Mouse (Mus musculus): Measurements from ENCODE around the gene Ndufaf8.

The Ndufaf8 gene

GRCm38 (mm10) chr11:120086702-120087152 is 12.0 kb upstream of the Ndufaf8 start, which contains the start of gene Cep131:
Gene Cep131, minus strand, starts transcription at chr11:120086827.
- DNase-seq: peak; percentile 99

GRCm38 (mm10) chr11:120090661-120091060 is 8.1 kb upstream of the Ndufaf8 start:
- DNase-seq: no peak

GRCm38 (mm10) chr11:120092817-120093591 is 5.7 kb upstream of the Ndufaf8 start:
- no peak for DNase-seq

GRCm38 (mm10) chr11:120101036-120101435 is 2.3 kb downstream of the Ndufaf8 start:
- DNase-seq: peak; percentile 81

- no peak for DNase-seq
Observed at GRCm38 (mm10) chr11:120103431-120103997, 4.8 kb downstream of the Ndufaf8 start.

DNA sequence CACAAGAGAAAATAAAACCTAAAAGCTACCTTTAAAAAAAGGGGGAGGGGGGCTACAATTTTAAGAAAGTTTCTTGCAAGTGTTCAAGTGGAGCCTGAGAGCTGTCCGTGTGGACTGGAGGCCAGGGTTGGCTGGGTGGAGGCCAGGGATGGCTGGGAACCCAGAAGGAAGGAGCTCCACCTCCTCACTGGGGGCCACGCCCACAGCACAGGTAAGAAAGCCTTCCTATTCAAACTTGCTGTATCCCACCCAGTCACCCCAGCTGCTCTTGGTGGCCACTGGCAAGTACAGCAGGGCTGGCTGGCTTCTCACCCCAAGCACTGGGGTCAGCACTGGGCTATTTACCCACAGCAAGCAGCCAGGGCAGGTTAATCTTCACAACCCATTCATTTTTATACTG is 8.3 kb downstream of the Ndufaf8 start:
- no peak for DNase-seq

- DNase-seq: no peak
Observed at GRCm38 (mm10) chr11:120107796-120108195, 9.1 kb downstream of the Ndufaf8 start.

GRCm38 (mm10) chr11:120109558-120110210 is 11.0 kb downstream of the Ndufaf8 start:
- no peak for DNase-seq

GRCm38 (mm10) chr11:120110554-120110953 is 11.8 kb downstream of the Ndufaf8 start:
- DNase-seq: no peak

DNA sequence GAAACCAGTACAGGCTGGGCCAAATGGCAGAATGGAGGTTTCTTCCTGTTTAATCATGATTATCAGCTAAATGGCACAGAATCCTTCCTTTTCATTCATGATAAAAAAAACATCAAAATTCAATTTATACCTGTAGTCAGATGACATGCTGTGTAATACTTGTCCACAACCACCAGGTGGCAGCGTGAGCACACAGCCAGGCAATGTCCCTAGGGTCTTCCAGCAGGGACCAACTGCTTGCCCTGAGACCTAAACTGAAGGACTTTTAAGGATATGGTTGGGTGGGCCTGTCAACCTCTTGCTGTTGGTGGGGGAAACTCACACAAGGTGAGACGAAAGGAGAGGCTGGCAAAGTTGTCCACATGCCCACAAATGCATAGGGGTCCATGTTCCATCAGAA is 12.3 kb downstream of the Ndufaf8 start:
- DNase-seq: no peak

GRCm38 (mm10) chr11:120112136-120112535 is 13.4 kb downstream of the Ndufaf8 start:
- DNase-seq: no peak

DNA sequence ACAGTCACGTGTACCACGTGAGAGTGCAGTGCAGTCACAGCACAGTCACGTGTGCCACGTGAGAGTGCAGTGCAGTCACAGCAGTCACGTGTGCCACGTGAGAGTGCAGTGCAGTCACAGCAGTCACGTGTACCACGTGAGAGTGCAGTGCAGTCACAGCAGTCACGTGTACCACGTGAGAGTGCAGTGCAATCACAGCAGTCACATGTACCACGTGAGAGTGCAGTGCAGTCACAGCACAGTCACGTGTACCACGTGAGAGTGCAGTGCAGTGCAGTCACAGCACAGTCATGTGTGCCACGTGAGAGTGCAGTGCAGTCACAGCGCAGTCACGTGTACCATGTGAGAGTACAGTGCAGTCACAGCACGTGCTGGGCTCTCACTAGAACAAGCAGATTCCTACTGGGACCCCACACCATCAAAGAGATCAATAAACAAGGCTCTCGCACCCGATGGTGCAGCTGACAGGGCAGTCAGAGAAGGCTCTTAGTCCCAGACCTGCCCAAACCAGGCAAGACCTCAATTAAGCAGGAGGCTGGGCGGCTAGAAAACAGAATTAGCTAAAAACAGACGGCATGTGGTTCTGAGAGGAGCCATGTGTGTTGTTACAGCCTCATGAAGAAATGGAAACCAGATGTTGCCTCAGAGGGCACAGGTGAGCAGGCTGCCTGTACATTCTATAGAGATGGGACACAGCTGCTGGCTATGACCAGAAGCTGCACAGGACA is 15.9 kb downstream of the Ndufaf8 start:
- no peak for DNase-seq

DNA sequence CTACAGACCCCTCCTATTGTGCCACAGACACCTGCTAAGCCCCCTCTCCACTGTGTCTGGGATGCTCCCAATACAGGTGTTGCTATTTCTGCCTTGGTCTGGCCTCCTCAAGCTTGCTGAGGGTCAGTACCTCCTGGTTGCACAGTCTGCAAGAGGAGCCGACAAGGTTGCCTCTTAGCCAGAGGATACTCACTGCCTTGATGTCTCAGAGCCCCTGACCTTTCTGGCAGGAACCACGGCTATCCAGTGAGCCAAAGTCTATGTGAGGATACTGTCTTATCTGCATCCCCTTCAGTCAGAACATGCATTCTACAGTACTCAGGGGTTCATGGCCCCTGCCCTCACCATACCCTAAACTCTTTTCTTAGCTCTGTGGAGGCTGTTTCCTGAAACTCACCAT is 18.9 kb downstream of the Ndufaf8 start:
- DNase-seq: no peak

- DNase-seq: no peak
Observed at GRCm38 (mm10) chr11:120119108-120119507, 20.4 kb downstream of the Ndufaf8 start.

DNA sequence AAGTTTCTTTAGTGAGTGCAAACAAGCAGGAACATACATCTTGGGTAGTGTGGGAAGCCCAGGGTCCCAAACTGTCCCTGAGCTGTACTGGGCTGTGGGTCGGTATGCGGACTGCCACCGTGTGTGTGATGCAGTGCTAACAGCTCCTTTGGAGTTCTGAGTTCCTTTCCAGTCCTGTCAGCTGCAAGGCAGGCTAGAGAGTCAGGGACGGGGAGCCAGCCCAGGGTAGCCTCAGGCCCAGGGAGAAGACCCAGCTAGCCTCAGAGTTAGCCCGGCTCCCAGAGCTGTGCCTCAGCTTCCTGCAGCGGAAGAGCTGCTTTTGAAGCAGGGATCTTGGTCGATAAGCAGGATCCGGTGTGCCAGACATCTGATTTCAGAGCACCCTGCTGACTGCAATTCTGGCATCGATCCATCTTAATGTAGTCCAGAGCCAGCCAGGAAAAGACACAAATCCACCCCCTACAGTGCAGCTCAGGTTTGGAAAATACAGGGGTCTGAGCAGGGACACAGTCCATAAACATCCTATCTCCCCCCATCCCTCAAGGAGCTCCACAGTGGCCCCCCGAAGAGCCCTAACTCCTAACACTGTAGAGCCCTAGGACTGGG is 21.3 kb downstream of the Ndufaf8 start:
- DNase-seq: peak; percentile 65

DNA sequence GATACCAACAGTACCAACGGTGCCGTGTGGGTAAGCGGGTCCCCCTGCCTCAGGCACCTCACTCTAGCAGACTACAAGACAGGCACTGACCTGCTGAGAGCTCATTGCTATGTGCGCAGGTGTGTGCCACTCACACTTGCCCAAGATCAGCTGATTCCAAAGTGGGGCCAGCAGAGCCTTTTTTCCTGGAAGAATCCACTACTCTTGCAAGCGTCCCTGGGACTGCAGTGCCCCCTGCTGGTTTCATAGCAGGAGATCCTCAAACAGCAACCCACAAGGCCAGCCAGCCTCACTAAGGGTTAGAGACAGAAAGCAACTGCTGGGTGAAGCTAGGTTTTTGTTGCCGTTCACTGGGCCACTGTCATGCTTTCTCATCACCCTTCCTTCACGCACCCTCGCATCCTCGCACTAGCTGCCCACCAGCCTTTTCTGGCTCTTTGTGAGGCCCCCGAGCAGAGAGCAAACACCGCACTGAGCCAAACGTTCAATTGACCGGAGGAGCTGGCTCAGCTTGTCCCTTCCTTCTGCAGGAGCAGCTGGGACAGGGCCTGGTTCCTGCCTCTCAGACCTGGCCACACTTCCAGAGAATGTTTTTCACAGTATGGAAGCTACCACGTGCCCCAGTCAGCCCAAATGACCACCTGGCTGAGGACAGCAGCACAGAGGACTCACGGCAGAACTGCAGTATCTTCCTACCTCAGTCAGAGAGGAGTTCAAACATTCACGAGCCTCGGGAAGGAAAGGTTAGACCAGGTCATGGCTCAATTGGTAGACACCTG is 22.1 kb downstream of the Ndufaf8 start:
- DNase-seq: peak; percentile 88

GRCm38 (mm10) chr11:120122126-120122525 is 23.4 kb downstream of the Ndufaf8 start:
- DNase-seq: peak; percentile 47

DNA sequence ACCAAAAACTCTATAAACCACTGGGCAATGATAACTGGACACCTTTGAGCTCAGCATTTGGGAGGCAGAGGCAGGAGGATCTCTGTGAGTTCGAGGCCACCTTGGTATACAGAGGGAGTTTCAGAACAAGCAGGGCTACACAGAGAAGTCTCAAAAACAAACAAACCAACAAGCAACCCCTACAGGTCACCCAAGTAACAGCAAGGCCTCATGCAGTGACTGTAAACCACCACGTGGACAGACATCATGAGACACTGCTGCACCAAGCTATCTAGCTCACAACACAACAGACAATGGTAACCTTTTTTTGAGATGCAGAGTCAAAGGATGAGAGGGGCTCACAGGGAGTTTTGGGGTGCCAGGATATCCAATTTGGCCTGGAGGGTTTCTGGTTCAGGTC is 28.1 kb downstream of the Ndufaf8 start:
- DNase-seq: no peak

GRCm38 (mm10) chr11:120129281-120129680 is 30.6 kb downstream of the Ndufaf8 start:
- DNase-seq: no peak

GRCm38 (mm10) chr11:120134148-120134547 is 35.4 kb downstream of the Ndufaf8 start:
- DNase-seq: no peak

DNA sequence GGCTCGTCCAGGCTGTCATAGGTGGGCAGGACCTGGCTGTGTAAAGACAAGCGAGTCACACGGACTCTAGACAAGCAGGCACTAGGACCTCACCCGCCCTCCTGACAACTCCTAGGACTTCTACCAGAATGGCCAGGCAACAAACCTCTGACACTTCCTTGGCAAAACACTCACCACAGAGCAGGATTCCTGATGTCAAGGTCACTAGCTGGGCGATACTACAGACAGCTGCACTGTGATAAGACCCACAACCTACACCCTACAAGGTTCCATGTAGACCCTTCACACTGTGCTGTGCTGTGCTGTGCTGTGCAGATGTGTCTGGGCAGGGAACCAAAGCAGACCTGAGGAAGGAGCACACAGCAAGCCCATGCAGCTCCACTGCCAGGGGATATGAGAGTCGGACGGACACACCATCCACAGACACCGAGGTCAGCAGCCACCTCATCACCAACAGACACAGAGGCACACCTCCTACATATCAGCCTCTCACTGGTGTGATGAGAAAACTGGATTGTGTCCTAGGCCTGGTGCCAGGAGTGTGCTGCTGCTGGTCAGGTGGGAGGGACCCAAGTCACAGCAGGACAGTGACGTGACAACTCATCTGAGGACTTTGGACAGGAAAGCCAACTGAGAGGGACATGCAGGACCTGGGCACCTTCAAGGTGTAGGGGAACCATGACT is 36.3 kb downstream of the Ndufaf8 start:
- DNase-seq: no peak
